23 mouse cellular contexts compared by ENCODE assay signal in the genomic region with DNA sequence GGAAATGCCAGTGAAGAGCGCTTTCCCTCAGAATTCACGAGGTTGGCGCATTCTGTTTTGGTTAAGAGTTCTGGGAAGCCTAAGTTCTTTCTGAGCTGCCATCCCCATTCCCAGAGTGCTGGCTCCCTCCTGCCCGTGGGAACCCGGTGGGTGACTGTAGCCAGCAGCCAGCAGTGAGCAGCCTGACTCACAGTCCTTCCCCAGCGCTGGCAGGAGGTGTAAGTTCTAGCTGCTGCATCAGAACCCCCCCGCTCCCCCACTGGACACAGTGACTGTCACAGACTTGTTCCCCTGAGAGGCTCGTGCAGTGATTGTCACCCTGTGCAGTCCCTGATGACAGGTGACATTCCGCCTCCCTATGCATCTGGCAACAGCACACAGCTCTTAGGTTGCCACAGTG. TPM values are rescaled to one million over a fixed set of nuclear protein-coding genes. Genes with fewer than 3 reads are reported as not detected.
DNase-seq lines count a peak whose midpoint lies in the region; TF ChIP-seq lines count a peak whose summit lies in the region.
"Had no signal": no experiment of that assay in that cellular context is flagged by ENCODE, and none has a peak within 500 bp of the region (broad histone marks: within the 10 kb centered on the region; RNA-seq: fewer than 3 reads in every experiment).

No protein-coding gene starts in this region.

- peak; percentile 35 for DNase-seq in gastrocnemius, postnatal 14 days
- DNase-seq in gastrocnemius, adult 18-20 months (ENCODE audit: low spot score) = no peak
- DNase-seq in left cerebral cortex, adult 2 months (ENCODE audit: extremely low spot score in 1 of 2, low spot score in 2 of 2) = peak; percentile 38 to 55
- DNase-seq in left cerebral cortex, postnatal 10 days (ENCODE audit: extremely low spot score in 1 of 2, low spot score in 2 of 2) = no peak
- DNase-seq in NIH3T3 (ENCODE audit: low read depth) = peak; percentile 29
- DNase-seq in fibroblast of lung, adult 2 months (ENCODE audit: low read depth) = peak; percentile 62
- no peak for DNase-seq in retina, postnatal 1 day
- no peak for DNase-seq in adipocyte (ENCODE audit: low spot score)
- DNase-seq: cerebellum, adult 11 months; cerebellum, adult 9-11 months; heart, postnatal 10 days; kidney, adult 18-20 months; layer of hippocampus, adult 9-11 months; liver, embryonic 13.5 days; lung, adult 2 months; thymus, postnatal 25 days had no signal

- H3K27ac ChIP-seq in left cerebral cortex, adult 2 months = no peak overlapping the region
- H3K27ac ChIP-seq: forebrain, embryonic 10.5 days; heart, embryonic 10.5 days; hindbrain, embryonic 12.5 days; kidney, postnatal 0 days; liver, embryonic 13.5 days; neural tube, embryonic 13.5 days had no signal

- no peak overlapping the region for H3K4me3 ChIP-seq in left cerebral cortex, adult 2 months
- H3K4me3 ChIP-seq: forebrain, embryonic 10.5 days; heart, embryonic 10.5 days; hindbrain, embryonic 12.5 days; liver, embryonic 13.5 days; myocyte; neural tube, embryonic 13.5 days had no signal

- no peak for TF ChIP-seq CTCF in left cerebral cortex, adult 2 months (IDR thresholded peaks at IDR 0.05)

- intact Hi-C loops in gastrocnemius, postnatal 14 days (cut with DNase I; ENCODE audit: low total_unique reads) = no loop called here
- intact Hi-C loops in left cerebral cortex, adult 2 months (cut with DNase I) = no loop called here
- intact Hi-C loops in left cerebral cortex, postnatal 10 days (cut with DNase I) = no loop called here

RNA-seq across cellular contexts. Expression of a gene that starts 22.1 kb away (rescaled TPM):
- total RNA-seq in gastrocnemius, postnatal 14 days (2021) = 1 to 10 TPM; 5.7 to 5.9 TPM
- 10 to 100 TPM; 11.2 to 13.1 TPM for total RNA-seq in gastrocnemius, adult 18-20 months (2021)
- total RNA-seq in left cerebral cortex, adult 2 months (2021) = 1 to 10 TPM; 2.3 to 3.4 TPM
- total RNA-seq in left cerebral cortex, postnatal 10 days (2021) = 1 to 10 TPM; 2.0 to 2.5 TPM
- total RNA-seq: common myeloid progenitor, adult 5-6 weeks had no signal

RNA-seq across cellular contexts. Expression of a gene that starts 59.5 kb away (rescaled TPM):
- total RNA-seq in gastrocnemius, postnatal 14 days (2021) = 1 to 10 TPM; 5.6 to 6.0 TPM
- 10 to 100 TPM; 10.5 to 12.3 TPM for total RNA-seq in gastrocnemius, adult 18-20 months (2021)
- 1 to 10 TPM; 2.4 to 2.6 TPM for total RNA-seq in left cerebral cortex, adult 2 months (2021)
- total RNA-seq in left cerebral cortex, postnatal 10 days (2021) = 1 to 10 TPM; 4.4 to 9.0 TPM

Comparison
In these comparisons a context has a peak if more than half of its experiments do, and no peak if none do; other contexts are left out.
1. DNase-seq: peak in gastrocnemius, postnatal 14 days (single experiment), left cerebral cortex, adult 2 months (2 of 2), NIH3T3 (single experiment) and fibroblast of lung, adult 2 months (single experiment); none in gastrocnemius, adult 18-20 months (single experiment), left cerebral cortex, postnatal 10 days (0 of 2), retina, postnatal 1 day (single experiment) and adipocyte (single experiment).